Mouse (Mus musculus) gastrocnemius, postnatal 4 days (tissue): ENCODE measurements around the gene 4930415O20Rik. TPM values are rescaled to one million over a fixed set of nuclear protein-coding genes. Genes with fewer than 3 reads are reported as not detected.

Source experiments
- DNase-seq, 2 experiments: peaks; one replicate each; pipeline ENCODE4 v3.0.0; 2021 to 2022; ENCODE audit warnings: low spot score in 2 of 2, mixed read lengths in 2 of 2
- long read RNA-seq, 2 experiments: library from polyadenylated mRNA; stranded (forward); transcript quantifications; one replicate each; pipeline ENCODE4 v2.0.0; 2021
- total RNA-seq, 2 experiments: library from RNA; stranded (reverse); gene quantifications; 2 replicates each; pipeline ENCODE4 v1.2.3; 2021

4930415O20Rik gene
- total RNA-seq, result under 1 TPM in 1 of 2 experiments, not detected in 1; 0.54 TPM
- long read RNA-seq, experiment 1, result 0 reads
- long read RNA-seq, experiment 2, partial matches to known transcripts, result 0 of 1 reads
- long read RNA-seq, experiment 2, other reads (novel, unspliced or antisense), result 1 of 1 reads

DNA sequence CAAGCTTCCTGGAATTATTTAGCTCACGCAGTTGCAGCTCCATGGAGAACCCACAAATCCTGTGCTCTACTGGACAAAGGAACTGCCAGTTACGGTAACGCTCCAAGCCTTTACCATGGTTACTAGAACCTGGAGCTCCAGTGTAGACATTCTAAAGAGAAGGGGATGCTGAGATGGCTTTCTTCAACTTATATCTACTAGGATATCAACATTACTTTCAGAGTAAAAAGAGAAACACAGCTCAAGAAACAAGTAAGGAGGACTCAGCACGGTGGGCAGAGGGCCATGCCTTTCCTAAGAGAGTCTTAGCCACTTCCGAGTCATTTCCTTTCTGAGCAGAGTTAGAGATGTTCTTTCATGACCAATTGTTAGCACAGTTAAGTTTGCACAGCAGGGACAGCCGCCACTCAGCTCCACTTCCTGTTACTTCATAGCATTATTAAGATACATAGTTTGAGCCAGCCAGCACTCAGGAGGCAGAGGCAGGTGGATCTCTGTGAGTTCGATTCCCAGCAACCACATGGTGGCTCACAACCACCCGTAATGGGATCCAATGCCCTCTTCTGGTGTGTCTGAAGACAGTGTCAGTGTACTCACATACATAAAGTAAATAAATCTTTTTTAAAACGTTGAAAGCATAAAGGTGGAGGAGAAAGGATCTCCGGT, at the start of gene 4930415O20Rik, which contains the start of gene Ccnt1:
TSS of gene 4930415O20Rik (plus strand) at position 132 of the 666 bp plus-strand sequence.
TSS of gene Ccnt1 (minus strand) at position 51 of the 666 bp plus-strand sequence.
- no peak for DNase-seq

DNA sequence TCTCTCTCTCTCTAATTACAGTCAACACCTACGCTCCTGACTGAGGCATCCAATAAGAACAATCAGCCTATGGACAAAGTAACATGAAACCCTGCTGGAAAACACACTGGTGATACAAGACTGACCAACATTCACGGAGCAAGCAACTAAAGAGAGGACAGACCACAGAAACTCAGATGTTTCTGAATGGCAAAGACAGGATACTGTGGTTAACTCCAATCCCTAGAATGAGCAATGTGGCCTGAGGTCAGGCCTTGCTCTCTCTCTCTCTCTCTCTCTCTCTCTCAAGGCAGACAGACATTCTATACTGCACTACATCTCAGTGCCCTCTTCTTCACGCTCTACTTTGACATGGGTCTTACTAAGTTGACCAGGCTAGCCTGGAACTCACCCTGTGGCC, 49.6 kb upstream of the 4930415O20Rik start:
- DNase-seq, result no peak

DNA sequence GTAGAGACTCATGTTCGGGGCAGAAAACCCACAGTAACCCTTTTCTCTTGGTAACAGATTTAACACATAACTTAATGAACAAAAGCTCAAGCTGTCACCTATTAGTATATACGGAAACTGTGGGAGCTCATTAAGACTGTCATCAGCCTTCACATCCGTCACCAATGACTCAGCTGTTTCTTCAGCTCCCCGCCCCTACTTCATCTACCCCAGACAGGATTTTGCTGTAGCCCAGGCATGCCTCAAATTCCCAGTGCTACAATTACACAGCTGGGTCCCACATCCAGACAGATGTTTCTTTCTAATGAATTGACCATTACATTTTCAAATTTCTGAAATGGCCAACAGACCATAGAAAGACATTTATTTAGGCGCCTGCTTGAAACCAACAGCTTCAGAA, 44.7 kb upstream of the 4930415O20Rik start:
- no peak for DNase-seq

DNA sequence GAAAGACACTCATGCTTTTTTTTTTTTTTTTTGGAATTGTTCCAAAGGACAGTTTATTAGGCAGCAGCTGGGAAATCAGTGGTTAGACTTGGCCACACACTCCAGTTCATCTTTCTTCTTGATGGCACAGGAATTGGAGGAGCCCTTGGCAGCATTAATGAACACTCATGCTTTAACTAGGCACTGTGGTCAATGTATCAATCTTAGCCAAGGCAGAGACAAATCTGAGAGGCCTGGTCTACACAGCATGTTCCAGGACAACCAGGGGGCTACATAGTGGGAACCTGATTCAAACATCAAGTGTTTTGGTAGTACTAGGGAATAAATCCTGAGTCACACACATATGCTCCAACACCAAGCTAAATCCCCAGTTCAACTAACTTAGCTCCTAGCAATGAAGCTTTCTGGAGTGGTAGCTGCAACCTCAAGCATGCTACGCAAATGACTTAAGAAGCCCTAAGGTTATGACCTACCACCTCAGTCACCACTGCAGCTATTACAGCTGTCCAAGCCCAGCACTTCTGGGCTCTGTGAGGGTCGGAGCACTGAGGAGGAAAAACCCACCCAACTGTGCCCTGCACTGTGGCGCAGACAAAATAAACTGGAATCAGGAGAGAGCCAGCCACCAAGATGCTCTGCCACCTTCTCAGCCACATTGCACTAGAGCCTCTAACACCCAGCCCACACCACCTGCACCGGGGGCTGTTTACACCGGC, 43.6 kb upstream of the 4930415O20Rik start:
- no peak for DNase-seq

DNA sequence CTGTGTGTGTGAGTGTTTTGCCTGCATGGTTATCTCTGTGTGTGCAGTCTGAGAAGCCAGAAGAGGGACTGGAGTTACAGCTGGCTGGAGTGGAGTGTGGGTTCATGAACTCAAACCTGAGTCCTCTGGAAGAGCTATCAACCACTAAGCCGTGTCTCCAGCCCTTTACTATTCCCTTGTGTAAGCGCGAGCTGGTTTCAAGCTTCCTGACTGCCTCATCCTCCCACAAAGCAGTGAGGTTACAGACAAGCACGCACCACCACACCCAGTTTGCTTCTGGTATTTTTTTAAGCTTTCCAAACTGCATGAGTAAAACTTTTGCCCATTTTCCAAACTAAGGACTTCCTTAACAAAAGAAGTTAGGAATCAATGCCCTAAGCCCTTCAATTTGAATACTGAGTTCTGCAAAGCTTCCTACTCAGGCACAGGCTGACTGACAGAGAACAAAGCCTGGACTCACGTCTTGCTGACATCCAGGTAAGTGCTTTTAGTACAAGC, 42.7 kb upstream of the 4930415O20Rik start:
- DNase-seq, result no peak

DNA sequence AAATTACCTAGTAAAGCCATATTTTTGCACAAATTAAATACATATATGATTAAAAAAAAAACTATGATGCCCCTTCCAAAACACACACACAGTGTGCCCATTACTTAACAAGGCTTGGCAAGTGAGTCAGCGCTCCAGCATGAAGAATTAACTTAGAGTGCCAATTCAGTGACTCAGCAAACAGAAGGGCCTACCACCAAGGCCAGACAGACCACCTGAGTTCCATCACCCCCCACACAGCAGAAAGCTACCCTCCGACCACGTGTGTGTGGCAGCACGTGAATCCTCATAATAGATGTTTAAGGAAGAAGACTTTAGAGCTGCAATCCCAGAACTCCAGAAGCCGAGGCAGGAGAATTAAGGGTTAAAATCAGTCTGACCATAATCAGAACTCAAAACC, 38.5 kb upstream of the 4930415O20Rik start:
- DNase-seq, result no peak

DNA sequence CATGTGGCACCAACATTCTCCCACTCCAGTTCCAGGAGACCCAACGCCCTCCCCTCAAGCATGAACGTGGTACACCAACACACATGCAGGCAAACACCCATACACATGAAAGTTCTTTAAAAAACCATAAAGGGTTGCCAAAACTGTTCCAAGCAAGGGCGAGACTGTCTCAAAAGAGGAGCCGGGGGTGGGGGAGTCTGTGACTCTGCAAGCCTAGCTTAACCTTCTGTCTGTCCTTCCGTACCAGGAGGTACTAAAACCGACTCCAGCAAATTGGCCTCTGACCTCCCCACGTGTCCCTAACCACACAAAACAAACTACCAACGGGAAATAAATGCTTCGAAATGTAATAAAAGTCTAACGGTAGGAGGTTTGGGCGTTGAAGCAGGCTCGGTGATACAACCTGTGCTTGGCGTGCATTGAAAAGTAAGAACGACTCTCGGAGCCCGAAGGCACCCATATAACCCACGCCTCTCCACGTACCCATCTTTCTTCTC, 37.7 kb upstream of the 4930415O20Rik start:
- no peak for DNase-seq

DNA sequence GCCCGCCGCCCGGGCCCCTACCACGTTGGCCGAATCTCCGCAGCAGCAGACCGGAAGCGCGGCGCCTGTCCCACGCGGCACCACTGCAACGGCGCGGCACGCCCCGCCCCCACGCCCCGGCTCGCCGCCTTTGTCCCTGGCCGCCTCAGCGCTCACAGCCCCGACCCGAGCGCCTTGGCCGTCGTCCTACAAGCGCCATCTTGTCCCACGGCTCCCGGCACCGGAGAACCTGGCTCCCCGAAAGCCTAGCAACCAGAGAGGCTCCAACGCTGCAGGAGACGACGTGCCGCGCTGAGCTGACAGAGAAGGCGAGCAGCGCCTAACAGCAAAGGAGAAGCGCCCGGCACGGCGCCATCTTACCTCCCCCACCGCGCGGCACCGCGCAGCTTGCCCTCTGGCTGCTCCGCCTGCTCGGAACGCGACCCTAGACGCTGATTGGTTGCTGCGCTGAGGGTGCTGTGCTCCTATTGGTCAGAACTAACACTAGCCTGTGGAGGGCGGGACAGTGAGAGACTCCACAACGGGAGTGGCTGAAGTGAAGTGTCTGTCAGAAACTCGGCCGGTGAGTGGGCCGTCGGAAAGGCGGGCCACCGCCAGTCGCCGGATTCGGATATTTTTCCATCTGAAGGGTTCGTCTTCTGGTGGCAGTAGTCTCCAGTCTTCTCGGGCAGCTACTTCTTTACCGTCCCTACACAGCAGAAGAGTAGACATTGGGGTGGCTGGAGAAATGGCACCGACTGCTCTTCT, 36.8 kb upstream of the 4930415O20Rik start, which contains the start of gene Kansl2:
TSS of gene Kansl2 (minus strand) at position 384 of the 747 bp plus-strand sequence.
- peak; percentile 90 to 97 for DNase-seq

DNA sequence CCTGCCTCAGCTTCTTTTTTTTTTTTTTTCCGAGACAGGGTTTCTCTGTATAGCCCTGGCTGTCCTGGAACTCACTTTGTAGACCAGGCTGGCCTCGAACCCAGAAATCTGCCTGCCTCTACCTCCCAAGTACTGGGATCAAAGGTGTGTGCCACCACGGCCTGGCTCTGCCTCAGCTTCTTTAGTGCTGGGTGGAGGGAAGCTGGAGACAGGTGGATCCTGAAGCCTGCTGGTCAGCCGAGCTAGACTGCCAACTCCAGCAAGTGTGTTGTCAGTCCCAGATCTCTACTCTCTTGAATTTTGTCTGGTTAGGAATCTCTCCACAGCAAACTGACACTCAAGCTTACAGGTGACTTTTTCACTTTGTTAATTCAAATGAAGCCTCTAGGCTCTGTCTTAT, 34.9 kb upstream of the 4930415O20Rik start:
- DNase-seq, result no peak

DNA sequence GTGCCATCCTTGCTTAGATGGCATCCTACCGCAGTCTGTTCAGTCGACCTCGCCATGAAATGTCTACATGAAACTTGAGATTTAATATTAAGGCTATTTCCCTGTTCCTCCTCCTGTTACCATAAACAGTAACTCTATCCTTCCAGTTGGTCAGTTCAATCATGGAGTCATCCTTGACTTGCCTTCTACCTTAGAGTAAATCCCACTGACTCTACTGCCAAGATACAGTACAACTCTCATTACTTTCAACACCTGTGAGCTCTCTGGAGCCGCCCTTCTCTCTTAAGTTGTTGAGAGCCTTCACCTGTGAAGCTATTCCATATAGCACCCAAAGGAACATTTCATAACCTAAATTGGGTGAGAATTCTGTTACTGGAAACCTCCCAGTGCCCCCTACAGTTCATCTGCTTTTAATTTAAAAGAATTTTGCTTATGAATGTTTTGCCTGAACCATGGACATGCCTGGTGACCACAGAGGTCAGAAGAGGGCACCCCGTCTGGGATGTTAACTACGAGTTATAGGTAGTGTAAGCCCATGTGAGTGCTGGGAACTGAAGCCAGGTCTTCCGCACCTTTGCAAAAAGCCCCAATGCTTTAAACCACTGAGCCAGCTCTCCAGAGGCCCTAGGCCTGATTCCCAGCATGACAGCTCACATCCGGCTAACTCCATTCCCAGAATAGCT, 33.8 kb upstream of the 4930415O20Rik start:
- no peak for DNase-seq

DNA sequence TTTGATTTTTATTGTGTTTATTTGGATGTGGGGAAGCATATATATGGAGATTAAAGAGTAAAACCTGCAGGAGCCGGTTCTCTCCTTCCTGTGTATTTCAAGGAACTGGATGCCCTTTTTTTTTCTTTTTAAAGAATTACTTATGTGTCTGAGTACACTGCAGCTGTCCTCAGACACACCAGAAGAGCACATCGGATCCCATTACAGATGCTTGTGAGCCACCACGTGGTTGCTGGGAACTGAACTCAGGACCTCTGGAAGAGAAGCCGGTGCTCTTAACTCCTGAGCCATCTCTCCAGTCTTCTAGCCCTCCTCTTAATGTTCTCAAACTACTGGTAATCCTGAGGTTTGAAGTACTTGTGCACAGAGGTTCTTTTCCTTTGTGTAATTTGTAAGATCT, 32.9 kb upstream of the 4930415O20Rik start:
- no peak for DNase-seq

DNA sequence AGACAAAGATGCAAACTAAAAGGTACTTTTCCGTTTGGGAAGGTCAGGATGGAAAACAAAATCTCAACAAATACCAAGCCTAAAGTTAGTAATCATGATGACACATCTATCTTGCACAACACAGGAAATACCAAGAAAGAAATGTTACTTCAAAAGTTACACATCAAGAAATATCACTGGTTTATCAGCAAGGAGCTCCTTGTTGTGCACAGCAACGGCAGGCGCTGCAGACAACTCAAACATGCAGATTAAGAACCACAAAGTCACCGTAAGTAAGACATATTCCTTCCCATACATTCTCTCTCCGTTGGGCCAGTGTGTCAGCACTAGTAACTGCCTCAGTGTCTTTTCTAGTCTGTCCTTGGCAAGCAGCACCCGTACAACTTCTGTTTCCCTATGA, 29.7 kb upstream of the 4930415O20Rik start:
- DNase-seq, result no peak

DNA sequence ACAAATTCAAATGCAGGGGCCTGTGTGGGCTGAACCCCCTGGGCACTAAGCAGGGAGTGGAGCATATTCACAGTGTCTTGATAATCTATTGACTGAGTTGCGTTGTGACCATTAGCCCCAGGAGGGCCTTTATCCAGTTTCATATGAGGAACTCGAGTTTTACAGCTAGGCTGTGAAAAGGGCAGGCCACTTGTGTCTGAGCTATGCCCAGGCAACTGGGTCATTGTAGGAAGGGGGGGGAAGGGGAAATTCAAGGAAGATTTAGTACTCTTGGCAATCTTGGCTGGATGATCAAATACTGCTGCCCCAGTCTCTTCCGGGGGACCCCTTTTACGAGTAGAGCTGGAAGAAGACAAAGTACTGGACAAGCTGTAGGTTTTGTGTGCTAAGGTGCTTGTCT, 27.5 kb upstream of the 4930415O20Rik start:
- DNase-seq, result no peak

DNA sequence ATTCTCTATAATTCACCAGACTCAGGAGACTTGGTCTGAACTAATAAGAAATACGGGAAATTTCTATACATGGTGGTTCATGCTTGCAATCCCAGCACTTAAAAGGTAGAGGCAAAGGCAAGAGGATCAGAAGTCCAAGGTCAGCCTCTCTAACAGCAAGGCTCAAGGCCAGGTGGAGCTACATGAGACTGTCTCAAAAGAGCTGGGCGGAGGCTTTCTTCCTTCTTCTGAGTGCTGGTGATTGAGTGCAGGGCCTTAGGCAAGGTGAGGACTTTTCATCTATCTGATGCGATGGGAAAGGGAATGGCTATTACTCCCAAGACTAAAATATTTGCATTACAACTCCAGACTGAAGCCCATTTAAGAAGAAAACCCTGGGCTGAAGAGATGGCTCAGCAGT, 25.7 kb upstream of the 4930415O20Rik start:
- no peak for DNase-seq

DNA sequence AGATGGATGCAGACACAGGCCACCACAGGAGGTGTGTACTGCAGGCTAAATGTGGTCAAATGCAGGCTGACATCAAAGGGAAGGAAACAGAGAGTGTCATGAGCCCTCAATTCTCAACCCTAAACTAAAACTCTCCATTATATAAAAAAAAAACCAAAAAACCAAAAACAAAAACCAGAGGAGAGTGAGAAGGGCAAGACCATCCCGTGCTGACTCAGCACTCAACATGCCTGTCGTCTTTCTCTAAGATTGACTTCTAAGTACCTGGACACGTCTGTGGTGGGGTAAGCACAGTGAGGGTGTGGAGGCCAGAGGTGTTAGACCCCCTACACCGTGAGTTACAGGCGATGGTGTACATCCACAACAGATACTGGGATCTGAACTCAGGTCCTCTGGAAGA, 24.0 kb upstream of the 4930415O20Rik start:
- no peak for DNase-seq

DNA sequence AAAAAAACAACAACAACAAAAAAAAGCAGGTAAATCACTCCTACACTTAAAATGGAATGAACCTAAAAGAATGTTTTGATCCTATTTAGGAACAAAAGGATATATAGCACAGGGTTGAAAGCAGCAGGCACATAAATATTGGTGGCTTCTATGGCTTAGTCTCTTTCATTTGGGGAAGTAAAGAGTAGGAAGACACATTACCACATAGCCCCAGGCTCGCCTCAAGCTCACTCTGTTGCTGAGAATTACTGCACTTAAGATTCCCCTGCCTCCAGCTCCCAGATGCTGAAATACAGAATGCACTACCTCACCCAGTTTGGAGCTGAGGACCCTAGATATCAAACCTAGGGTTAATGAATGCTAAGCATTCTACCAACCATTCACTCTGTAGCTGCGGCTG, 18.0 kb upstream of the 4930415O20Rik start:
- no peak for DNase-seq

DNA sequence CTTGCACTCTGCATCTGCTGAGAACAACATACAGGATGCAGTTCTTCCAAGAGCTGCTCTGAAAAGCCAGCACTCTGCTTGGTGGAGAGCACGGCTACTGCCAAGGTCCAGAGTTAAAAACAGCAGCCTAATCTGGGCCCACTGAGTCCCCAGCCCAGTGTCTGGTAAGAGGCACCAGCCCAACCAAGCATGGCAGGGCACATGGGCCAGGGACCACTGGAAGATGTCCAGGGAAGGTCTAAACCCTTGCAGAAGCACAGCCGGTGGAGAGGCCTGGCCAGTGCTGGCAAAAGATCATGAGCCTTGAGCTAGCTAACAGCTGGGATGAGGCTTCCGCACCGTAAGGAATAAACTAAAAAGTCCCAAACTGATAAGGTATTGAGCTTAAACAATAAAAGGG, 14.9 kb upstream of the 4930415O20Rik start:
- peak in 1 of 2 experiments; percentile 29 for DNase-seq

DNA sequence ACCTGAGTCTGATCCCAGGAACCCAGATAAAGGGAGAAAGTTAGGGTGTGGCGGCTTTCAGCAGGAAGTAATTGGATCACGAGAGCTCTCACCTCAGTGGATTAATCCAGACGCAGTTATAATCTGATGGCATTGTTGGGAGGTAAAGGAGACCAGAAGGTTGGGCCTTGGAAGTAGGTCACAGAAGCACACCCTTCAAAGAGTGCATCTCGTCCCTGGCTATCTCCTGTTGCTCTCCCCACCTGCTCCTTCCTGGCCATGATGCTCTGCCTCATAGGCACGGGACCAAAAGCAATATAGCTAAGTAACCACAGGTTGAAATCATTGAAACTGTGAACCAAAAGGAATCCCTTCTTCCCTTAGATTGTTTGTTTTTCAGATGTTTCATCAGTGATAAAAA, 13.6 kb upstream of the 4930415O20Rik start:
- DNase-seq, result no peak

DNA sequence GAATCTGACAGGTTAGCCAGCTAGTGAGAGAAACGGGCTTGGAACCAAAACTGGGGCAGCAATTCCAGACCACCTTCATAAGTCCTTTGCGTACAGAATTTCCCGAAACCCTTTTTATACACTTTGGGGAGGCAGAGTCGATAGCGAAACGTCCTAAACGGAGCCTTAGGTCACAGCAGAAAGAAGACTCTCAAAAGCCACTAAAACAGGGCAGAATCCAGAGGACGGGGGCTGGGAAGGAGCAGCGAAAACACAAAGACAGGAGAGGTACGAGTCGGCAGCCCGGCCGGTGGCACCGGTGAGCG, 3.9 kb upstream of the 4930415O20Rik start:
- DNase-seq, result no peak

DNA sequence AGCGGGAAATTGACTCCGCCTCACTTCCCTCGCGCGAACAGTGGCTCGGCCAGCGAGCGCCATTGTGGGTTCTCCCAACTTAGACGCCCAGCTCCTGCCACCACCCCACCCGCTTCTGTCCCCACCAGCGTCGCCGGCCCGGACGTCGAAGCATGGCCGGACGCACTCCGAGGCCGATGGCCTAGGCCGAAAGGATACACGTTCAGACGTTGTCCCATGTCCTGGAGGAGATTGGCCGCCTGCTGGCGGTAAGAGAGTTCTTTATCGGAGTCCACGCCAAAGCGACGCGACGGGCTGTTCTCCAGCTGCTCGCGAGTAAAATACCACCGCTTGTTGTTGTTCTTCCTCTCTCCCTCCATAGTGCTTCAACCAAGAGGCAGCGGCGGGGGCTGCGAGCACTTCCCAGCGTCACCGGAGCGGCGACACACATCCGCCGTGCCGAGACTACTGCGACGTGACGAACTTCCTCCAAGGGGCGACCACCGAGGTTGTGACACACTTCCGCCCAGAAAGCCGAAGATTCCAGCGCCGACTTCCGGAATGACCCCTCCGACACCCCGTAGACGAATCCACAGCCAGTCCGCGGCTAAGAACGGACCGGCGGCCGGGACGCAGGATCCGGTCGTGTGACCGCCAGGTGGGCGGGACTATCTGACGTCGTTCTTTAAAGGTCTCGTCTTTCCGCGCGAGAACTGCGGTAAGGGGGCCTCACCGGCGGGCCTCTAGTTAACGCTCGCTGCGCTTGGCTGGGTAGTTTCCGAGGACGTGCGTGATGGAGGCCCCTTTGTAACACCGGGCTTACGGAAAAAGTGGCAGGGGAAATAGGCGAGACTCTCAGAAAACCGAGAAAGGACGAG, 3.3 kb upstream of the 4930415O20Rik start:
- peak; percentile 98 to 99 for DNase-seq
